Mouse (Mus musculus) neural tube, embryonic 15.5 days (tissue): ENCODE measurements around the gene 1700013G24Rik. TPM values are rescaled to one million over a fixed set of nuclear protein-coding genes. Genes with fewer than 3 reads are reported as not detected.
A peak's percentile ranks its signal among the peaks of the same experiment; 100 is the strongest.

ENCODE experiments used
- ATAC-seq: fragments of 200-750 bp; cut with Nextera tagmentation; 2 replicates; pipeline ENCODE4 v1.8.0; 2017; ENCODE audit warnings: mild to moderate bottlenecking, moderate TSS enrichment, moderate library complexity; ENCODE audit not compliant: low FRiP score
- H3K27ac ChIP-seq: fragments of 300-500 bp; sonication (generic); replicated peaks from 2 replicates; pipeline ENCODE4 v1.5.1; 2015; ENCODE audit warnings: mild to moderate bottlenecking, inconsistent platforms
- H3K27me3 ChIP-seq: fragments of 300-500 bp; sonication (generic); replicated peaks from 2 replicates; pipeline ENCODE4 v1.6.1; 2015; ENCODE audit warnings: inconsistent platforms
- H3K36me3 ChIP-seq: fragments of 300-500 bp; sonication (generic); 2 replicates; pipeline ENCODE4 v1.6.1; 2015; ENCODE audit warnings: inconsistent platforms
- H3K4me1 ChIP-seq: fragments of 300-500 bp; sonication (generic); 2 replicates; pipeline ENCODE4 v1.6.1; 2015; ENCODE audit warnings: inconsistent platforms
- H3K4me2 ChIP-seq: fragments of 300-500 bp; sonication (generic); 2 replicates; pipeline ENCODE4 v1.6.1; 2015; ENCODE audit warnings: inconsistent platforms, mild to moderate bottlenecking, moderate library complexity
- H3K4me3 ChIP-seq: fragments of 300-500 bp; sonication (generic); replicated peaks from 2 replicates; pipeline ENCODE4 v1.5.1; 2015; ENCODE audit warnings: mild to moderate bottlenecking, inconsistent platforms
- H3K9ac ChIP-seq: fragments of 300-500 bp; sonication (generic); replicated peaks from 2 replicates; pipeline ENCODE4 v1.6.1; 2015; ENCODE audit warnings: mild to moderate bottlenecking, inconsistent platforms
- H3K9me3 ChIP-seq: fragments of 300-500 bp; sonication (generic); replicated peaks from 2 replicates; pipeline ENCODE4 v1.6.1; 2016; ENCODE audit warnings: inconsistent platforms
- WGBS: fragments of 180-500 bp; shearing (Covaris S2); methylation state at CpG from one replicate; pipeline ENCODE4 v1.1.7; 2015; ENCODE audit warnings: mixed read lengths; 5-methylcytosine and 5-hydroxymethylcytosine counted together
- polyA plus RNA-seq: library from polyadenylated mRNA; unstranded; fragments of >200 nt; fragmentation: Nextera tagmentation; extraction: Ambion mirVana; gene quantifications from 2 replicates; pipeline ENCODE4 v1.2.1, GENCODE M21; 2015

1700013G24Rik gene
- polyA plus RNA-seq, 1 experiment from 2014 or later, result not detected

GRCm38 (mm10) chr4:137458861-137459260, 5.8 kb downstream of the 1700013G24Rik start:
- WGBS, result 79% methylated on average over 5 of the region's 5 CpGs
- H3K27ac ChIP-seq, result no peak overlapping the region

GRCm38 (mm10) chr4:137460676-137461075, 7.6 kb downstream of the 1700013G24Rik start:
- WGBS, result 63% methylated on average over 14 of the region's 14 CpGs
- Histone ChIP-seq H3K27me3 (no peaks in the 10 kb centered on the region), H3K27ac (no peak overlapping the region), H3K4me3 (no peak overlapping the region), H3K9ac (no peak overlapping the region), H3K36me3 (no peaks in the 10 kb centered on the region), H3K4me2 (no peak overlapping the region), H3K9me3 (no peaks in the 10 kb centered on the region), H3K4me1 (peaks cover 3% of the 10 kb centered on the region; the same call in 1 of the 2 replicates)
- no peak for ATAC-seq

More at GRCm38 (mm10) chr4:137458861-137459260, 5.8 kb downstream of the 1700013G24Rik start:
- Histone ChIP-seq H3K36me3 (no peaks in the 10 kb centered on the region), H3K4me1 (no peaks in the 10 kb centered on the region), H3K9me3 (no peaks in the 10 kb centered on the region), H3K4me3 (no peak overlapping the region), H3K4me2 (no peak overlapping the region), H3K9ac (no peak overlapping the region), H3K27me3 (no peaks in the 10 kb centered on the region)
- ATAC-seq, result no peak

GRCm38 (mm10) chr4:137461217-137461616, 8.1 kb downstream of the 1700013G24Rik start:
- no peak overlapping the region for H3K4me3 ChIP-seq
- H3K36me3 ChIP-seq, result no peaks in the 10 kb centered on the region
- ATAC-seq, result no peak
- peaks cover 3% of the 10 kb centered on the region; the same call in 1 of the 2 replicates for H3K4me1 ChIP-seq
- H3K9me3 ChIP-seq, result no peaks in the 10 kb centered on the region
- H3K27ac ChIP-seq, result no peak overlapping the region
- no peak overlapping the region for H3K9ac ChIP-seq
- no peak overlapping the region for H3K4me2 ChIP-seq
- WGBS, result 78% methylated on average over 4 of the region's 4 CpGs
- no peaks in the 10 kb centered on the region for H3K27me3 ChIP-seq

DNA sequence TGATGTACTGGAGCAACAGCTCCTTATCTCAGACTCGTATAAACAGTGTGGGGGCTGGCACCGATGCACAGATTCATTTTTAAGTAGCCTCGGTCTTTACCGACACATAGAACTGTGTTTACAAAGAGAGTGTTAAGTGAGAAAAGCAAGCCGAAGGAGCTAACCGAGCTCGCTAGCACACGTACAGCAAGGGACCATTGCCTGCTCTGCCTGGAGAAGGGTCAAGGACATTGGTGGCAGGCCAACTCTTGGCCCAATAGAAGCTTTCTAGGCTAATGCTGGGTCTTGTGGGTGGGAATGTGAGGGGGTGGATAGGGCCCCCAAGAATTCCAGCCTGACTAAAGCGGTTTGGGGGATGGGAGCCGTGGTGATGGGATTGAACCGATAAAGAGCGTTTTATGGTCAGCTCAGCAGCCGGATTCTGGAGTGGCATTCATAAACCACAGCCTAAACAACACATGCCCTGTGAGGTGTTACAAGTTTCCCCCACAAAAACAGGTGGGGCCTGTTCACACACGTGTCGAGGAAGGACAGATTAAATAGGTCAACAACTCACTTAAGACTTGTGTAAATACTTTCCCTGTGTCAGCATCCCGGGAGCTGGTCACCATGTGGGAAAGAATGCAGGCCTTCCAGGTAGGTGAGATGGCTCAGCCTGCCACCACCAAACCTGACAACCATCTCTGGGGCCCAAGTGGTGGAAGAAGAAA, 9.1 kb downstream of the 1700013G24Rik start:
- Histone ChIP-seq H3K4me2 (no peak overlapping the region), H3K4me3 (no peak overlapping the region), H3K9ac (no peak overlapping the region), H3K27me3 (no peaks in the 10 kb centered on the region; the same call in 1 of the 2 replicates), H3K4me1 (peaks cover 3% of the 10 kb centered on the region; the same call in 1 of the 2 replicates), H3K27ac (no peak overlapping the region), H3K9me3 (no peaks in the 10 kb centered on the region), H3K36me3 (no peaks in the 10 kb centered on the region)
- ATAC-seq, result no peak
- WGBS, result 85% methylated on average over 16 of the region's 16 CpGs

GRCm38 (mm10) chr4:137465125-137465787, 12.2 kb downstream of the 1700013G24Rik start:
- H3K9me3 ChIP-seq, result no peaks in the 10 kb centered on the region
- 72% methylated on average over 13 of the region's 13 CpGs for WGBS
- peaks cover 5% of the 10 kb centered on the region; the same call in 1 of the 2 replicates for H3K27me3 ChIP-seq
- no peak overlapping the region for H3K4me3 ChIP-seq
- H3K27ac ChIP-seq, result no peak overlapping the region
- no peaks in the 10 kb centered on the region for H3K36me3 ChIP-seq
- H3K4me2 ChIP-seq, result no peak overlapping the region
- H3K4me1 ChIP-seq, result peaks cover 25% of the 10 kb centered on the region
- ATAC-seq, result no peak
- no peak overlapping the region for H3K9ac ChIP-seq

DNA sequence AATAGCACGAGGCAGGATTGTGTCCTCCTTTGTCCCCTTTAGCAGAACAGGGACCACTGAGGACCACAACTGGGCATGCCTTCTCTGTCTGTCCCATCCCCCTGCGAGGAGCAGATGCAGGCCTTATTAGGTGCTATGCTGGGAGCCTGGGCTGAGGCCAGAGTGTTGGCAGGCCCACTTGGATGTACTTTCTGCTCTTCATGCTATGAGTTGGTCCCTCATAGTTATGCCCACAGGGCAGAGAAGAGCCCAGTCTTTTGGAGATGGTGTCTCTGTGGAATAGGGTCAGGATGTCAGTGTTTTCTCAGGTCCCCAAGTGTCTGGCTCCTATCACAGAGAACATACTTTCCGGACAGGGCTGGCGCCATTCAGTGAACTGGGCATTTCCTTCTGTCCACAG, 13.9 kb downstream of the 1700013G24Rik start:
- Histone ChIP-seq H3K9ac (no peak overlapping the region), H3K4me1 (peaks cover 26% of the 10 kb centered on the region), H3K36me3 (no peaks in the 10 kb centered on the region), H3K9me3 (no peaks in the 10 kb centered on the region), H3K27me3 (peaks cover 5% of the 10 kb centered on the region; the same call in 1 of the 2 replicates), H3K4me3 (no peak overlapping the region), H3K27ac (no peak overlapping the region), H3K4me2 (no peak overlapping the region)
- ATAC-seq, result no peak
- 75% methylated on average over 4 of the region's 4 CpGs for WGBS

GRCm38 (mm10) chr4:137467525-137467924, 14.4 kb downstream of the 1700013G24Rik start:
- H3K9me3 ChIP-seq, result no peaks in the 10 kb centered on the region
- H3K4me3 ChIP-seq, result no peak overlapping the region
- no peak for ATAC-seq
- H3K4me1 ChIP-seq, result peaks cover 26% of the 10 kb centered on the region
- peak overlapping the region; percentile 99; the same call in 1 of the 2 replicates for H3K4me2 ChIP-seq
- peaks cover 5% of the 10 kb centered on the region; the same call in 1 of the 2 replicates for H3K27me3 ChIP-seq
- 92% methylated on average over 2 of the region's 2 CpGs for WGBS
- no peak overlapping the region for H3K9ac ChIP-seq
- H3K27ac ChIP-seq, result no peak overlapping the region
- no peaks in the 10 kb centered on the region for H3K36me3 ChIP-seq

DNA sequence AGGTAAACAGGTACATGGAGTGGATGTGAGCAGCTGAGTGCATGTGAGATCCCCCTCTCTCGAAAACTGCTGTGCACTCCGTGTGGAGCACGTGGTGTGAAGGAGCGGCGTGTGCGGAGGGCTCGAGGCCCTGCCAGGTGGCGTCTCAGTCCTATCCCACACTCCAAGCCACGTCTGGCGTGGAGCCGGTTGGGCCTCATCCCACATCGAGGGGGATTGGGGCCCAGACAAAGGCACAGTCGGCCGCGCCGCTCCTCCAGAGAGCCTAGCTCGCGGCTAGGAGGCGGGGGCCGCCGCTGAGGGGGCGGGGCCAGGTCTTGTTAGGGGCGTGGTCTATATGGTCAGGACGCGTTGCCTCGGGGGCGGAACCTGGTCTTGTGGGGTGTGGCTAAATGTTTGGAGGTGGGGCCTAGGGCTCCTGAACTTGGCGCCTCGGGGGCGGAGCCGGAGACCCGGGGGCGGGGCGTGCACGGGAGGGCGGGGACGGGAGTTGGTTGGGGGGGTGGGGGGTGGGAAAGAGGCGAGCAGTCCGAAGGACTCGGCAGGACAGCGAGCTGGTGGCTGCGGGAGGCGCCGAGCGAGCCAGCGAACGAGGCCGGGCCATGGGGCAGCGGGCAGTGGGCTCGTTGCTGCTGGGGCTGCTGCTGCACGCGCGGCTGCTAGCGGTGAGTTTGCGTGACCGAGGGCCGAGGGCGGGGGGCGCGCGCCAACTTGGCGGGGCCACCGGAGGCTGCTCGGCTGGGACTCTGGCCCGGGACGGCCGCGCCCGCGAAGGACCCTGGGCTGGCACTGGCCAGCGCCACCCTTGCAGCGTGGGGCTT, 15.4 kb downstream of the 1700013G24Rik start, which contains the start of gene Hspg2:
Gene Hspg2, plus strand, starts transcription at position 510 of the 821 bp plus-strand sequence.
- no peaks in the 10 kb centered on the region for H3K36me3 ChIP-seq
- peak; percentile 91 for ATAC-seq
- H3K4me1 ChIP-seq, result peaks cover 26% of the 10 kb centered on the region
- H3K27me3 ChIP-seq, result peaks cover 5% of the 10 kb centered on the region; the same call in 1 of the 2 replicates
- no peaks in the 10 kb centered on the region for H3K9me3 ChIP-seq
- peak within 1 kb of the TSS; percentile 59 for H3K9ac ChIP-seq
- peak within 1 kb of the TSS; percentile 51; the same call in 1 of the 2 replicates for H3K27ac ChIP-seq
- peak within 1 kb of the TSS; percentile 99 for H3K4me2 ChIP-seq
- under 1% methylated on average over 68 of the region's 72 CpGs for WGBS
- H3K4me3 ChIP-seq, result peak within 1 kb of the TSS; percentile 58

DNA sequence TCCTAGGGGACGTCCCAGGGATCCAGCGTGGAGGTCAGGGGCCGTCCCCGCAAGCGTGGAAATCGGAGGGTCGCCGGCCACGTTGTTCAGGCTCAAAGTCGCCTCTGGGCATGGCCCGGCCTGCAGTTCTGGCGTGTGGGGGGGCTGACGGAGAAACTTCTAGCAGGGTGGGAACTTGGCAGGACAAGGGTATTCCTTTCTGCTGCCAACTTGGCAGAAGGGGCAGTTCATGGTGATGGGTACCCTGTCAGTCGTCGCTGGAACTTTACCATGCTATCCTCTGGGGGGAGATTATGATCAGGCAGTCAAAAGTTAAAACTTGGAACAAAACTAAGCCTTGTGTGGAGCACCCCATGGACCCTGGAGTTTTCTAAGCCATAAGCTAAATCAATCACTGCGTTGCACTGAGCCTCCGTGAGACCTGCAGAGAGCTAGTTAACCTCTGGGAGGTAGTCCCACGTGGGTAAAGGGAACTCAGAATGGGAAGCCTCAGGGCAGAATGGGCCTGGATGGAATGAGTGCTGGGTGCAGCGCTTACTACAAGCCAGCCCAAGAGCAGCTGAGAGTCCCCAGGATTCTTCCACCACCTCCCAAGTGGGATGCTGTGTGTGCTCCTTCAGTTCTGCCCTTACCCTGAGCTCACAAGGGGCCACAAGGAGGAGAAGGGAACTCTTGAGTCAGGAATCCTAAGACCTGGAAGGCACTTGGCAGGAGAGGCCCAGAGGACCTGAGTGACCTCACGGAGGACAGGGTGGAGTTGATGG, 16.2 kb downstream of the 1700013G24Rik start:
- peak overlapping the region; percentile 59 for H3K9ac ChIP-seq
- peak overlapping the region; percentile 99 for H3K4me2 ChIP-seq
- peak overlapping the region; percentile 51; the same call in 1 of the 2 replicates for H3K27ac ChIP-seq
- H3K36me3 ChIP-seq, result no peaks in the 10 kb centered on the region
- 4% methylated on average over 20 of the region's 20 CpGs for WGBS
- peaks cover 32% of the 10 kb centered on the region for H3K4me1 ChIP-seq
- ATAC-seq, result no peak; the same call in 1 of the 2 replicates
- no peaks in the 10 kb centered on the region for H3K9me3 ChIP-seq
- H3K27me3 ChIP-seq, result peaks cover 5% of the 10 kb centered on the region; the same call in 1 of the 2 replicates
- peak overlapping the region; percentile 58 for H3K4me3 ChIP-seq

DNA sequence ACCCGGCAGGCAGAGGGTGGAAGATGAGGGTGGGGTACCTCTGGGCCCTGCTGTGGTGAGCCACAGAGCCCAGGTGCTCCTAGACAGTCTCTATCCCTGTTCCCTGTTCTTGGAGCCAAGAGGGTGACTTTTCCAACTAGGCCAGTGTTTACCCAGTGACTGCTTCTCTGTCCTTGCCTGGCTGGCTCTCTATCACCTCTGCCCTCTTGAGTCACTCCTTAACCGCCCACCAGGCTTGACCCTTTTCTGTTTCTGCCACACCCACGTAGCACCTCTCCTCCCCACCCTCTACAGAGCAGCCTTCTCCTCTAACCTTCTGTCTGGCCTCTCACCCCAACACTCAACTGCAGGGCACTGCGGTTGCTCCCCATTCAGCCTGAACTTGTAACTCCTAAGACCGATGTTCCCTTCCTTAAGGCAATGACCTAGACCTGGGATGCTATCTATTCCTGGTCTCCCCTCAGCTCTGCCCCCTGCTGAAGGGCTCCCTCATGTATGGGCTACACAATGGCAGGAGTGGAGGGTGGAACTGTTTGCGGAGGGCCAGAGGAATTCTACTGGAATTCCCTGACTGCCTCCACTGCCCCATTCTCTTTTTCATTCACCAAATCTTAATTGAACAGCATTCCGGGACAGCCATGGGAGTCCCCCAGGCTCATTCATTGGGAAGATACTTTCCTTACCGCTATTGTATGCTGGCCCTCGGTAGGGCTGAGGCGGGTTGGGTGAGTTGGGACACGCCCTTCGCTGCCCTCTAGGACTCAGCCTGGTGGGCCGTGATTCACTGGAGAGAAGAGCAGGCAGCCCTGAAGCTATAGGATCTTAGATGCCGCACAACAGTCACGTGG, 17.0 kb downstream of the 1700013G24Rik start:
- Histone ChIP-seq H3K4me3 (peak overlapping the region; percentile 58), H3K27ac (peak overlapping the region; percentile 51; the same call in 1 of the 2 replicates), H3K9me3 (no peaks in the 10 kb centered on the region), H3K4me1 (peaks cover 29% of the 10 kb centered on the region), H3K36me3 (no peaks in the 10 kb centered on the region), H3K9ac (peak overlapping the region; percentile 59), H3K4me2 (peak overlapping the region; percentile 99), H3K27me3 (peaks cover 5% of the 10 kb centered on the region; the same call in 1 of the 2 replicates)
- no peak for ATAC-seq
- WGBS, result 39% methylated on average over 15 of the region's 15 CpGs
